Mouse (Mus musculus): ENCODE data around the gene Nadk. TPM values are rescaled to one million over a fixed set of nuclear protein-coding genes. Genes with fewer than 3 reads are reported as not detected.
A peak's percentile ranks its signal among the peaks of the same experiment; 100 is the strongest.

Nadk gene
- polyA plus RNA-seq (2015; fragmentation: Nextera tagmentation; extraction: Ambion mirVana) = 109 and 110 TPM in 2 replicates

- H3K4me3 ChIP-seq = peak within 1 kb of the TSS; percentile 88
- WGBS = 75% methylated on average over 7 of the region's 7 CpGs
- no peaks in the 10 kb centered on the region for H3K9me3 ChIP-seq
- H3K4me1 ChIP-seq = peaks cover 29% of the 10 kb centered on the region
- H3K9ac ChIP-seq (replicated peaks) = peak within 1 kb of the TSS; percentile 88
- peaks cover 40% of the 10 kb centered on the region for H3K36me3 ChIP-seq
- H3K4me2 ChIP-seq (replicated peaks) = peak within 1 kb of the TSS; percentile 82
- H3K27me3 ChIP-seq = no peaks in the 10 kb centered on the region
- peak within 1 kb of the TSS; percentile 84 for H3K27ac ChIP-seq (replicated peaks)
- ATAC-seq (replicated peaks) = no peak
Observed at GRCm38 (mm10) chr4:155561661-155562442, at the start of gene Nadk. Gene Nadk (plus strand): TSS chr4:155562378.

DNA sequence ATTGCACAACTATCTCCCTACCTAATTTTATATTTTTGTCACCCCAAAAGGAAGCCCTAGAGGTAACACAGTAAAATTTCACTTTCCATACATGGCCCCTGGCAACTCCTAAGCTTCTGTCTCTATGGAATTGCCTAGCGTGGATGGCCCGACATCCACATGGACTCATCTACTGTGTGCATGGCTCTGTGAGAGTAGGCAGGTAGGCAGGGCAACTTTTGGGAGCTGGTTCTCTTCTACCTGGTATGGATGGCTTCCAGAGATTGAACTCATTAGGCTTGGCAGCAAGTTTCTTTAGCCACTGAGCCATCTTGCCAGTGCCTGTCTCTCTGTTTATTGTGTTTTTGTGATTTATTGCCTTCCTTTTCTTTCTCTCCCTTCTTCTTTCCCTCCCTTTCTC is 47.4 kb upstream of the Nadk start:
- Histone ChIP-seq H3K4me2 (replicated peaks) (no peak overlapping the region), H3K4me3 (no peak overlapping the region), H3K4me1 (peaks cover 18% of the 10 kb centered on the region), H3K36me3 (peaks cover 3% of the 10 kb centered on the region; the same call in 1 of the 2 replicates), H3K9me3 (no peaks in the 10 kb centered on the region), H3K27me3 (no peaks in the 10 kb centered on the region), H3K9ac (replicated peaks) (no peak overlapping the region), H3K27ac (replicated peaks) (no peak overlapping the region)
- 89% methylated on average over 2 of the region's 2 CpGs for WGBS
- ATAC-seq (replicated peaks) = no peak

DNA sequence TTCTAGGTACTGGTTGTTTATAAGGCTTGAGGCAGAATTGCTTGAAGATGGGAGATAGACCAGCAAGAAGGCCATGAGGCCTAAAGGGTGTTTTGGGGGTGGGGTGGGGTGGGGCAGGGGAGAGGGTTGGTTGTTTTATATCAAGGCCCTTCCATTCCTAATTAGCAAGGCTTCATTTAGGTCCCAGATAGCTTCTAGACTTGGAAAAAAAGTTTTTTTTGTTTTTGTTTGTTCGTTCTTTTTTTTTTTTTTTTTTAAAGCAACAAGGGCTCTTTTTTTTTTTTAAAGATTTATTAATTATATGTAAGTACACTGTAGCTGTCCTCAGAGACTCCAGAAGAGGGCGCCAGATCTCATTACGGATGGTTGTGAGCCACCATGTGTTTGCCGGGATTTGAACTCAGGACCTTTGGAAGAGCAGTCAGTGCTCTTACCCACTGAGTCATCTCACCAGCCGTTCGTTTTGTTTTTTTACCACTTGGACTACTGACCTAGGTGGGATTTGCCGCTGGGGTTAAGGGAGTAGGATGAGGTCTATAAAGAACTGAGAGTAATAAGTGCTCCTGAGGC is 44.1 kb upstream of the Nadk start:
- Histone ChIP-seq H3K9ac (replicated peaks) (no peak overlapping the region), H3K36me3 (peaks cover 3% of the 10 kb centered on the region; the same call in 1 of the 2 replicates), H3K27me3 (no peaks in the 10 kb centered on the region), H3K4me3 (no peak overlapping the region), H3K4me1 (peaks cover 1% of the 10 kb centered on the region; the same call in 1 of the 2 replicates), H3K9me3 (no peaks in the 10 kb centered on the region), H3K27ac (replicated peaks) (no peak overlapping the region), H3K4me2 (replicated peaks) (no peak overlapping the region)
- no peak for ATAC-seq (replicated peaks)
- 91% methylated on average over 7 of the region's 7 CpGs for WGBS

DNA sequence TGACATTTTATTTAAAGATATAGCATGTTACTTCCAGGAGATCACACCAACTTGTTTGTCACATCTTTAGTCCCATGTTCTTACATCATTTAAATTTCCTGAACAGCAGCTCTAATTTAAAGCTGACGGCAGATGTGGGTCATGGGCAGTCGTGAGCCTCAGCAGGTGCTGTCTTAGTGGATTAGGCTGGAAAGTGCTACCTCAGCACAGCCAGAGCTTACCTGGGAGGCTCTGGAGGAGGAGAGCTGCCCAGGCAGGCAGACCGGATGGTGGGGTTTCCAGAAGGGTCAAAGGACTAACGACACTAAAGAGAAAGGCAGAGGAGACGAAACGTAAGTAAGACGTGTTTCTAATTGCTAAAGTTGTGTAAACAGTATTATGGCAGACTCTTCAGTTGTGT is 39.9 kb upstream of the Nadk start:
- Histone ChIP-seq H3K9me3 (no peaks in the 10 kb centered on the region), H3K36me3 (peaks cover 13% of the 10 kb centered on the region; the same call in 1 of the 2 replicates), H3K27me3 (no peaks in the 10 kb centered on the region), H3K4me3 (no peak overlapping the region), H3K9ac (replicated peaks) (no peak overlapping the region), H3K27ac (replicated peaks) (no peak overlapping the region), H3K4me2 (replicated peaks) (no peak overlapping the region), H3K4me1 (no peaks in the 10 kb centered on the region)
- no peak for ATAC-seq (replicated peaks)
- WGBS = 78% methylated on average over 7 of the region's 7 CpGs

- Histone ChIP-seq H3K4me2 (replicated peaks) (no peak overlapping the region), H3K36me3 (peaks cover 24% of the 10 kb centered on the region), H3K4me3 (no peak overlapping the region), H3K9ac (replicated peaks) (no peak overlapping the region), H3K27ac (replicated peaks) (no peak overlapping the region), H3K9me3 (no peaks in the 10 kb centered on the region), H3K27me3 (no peaks in the 10 kb centered on the region), H3K4me1 (no peaks in the 10 kb centered on the region)
- no peak for ATAC-seq (replicated peaks)
- WGBS = 83% methylated on average over 5 of the region's 5 CpGs
Observed at GRCm38 (mm10) chr4:155525751-155526150, 36.4 kb upstream of the Nadk start.

- no peaks in the 10 kb centered on the region for H3K4me1 ChIP-seq
- no peaks in the 10 kb centered on the region for H3K27me3 ChIP-seq
- no peak overlapping the region for H3K4me3 ChIP-seq
- no peak for ATAC-seq (replicated peaks)
- no peaks in the 10 kb centered on the region for H3K9me3 ChIP-seq
- H3K27ac ChIP-seq (replicated peaks) = no peak overlapping the region
- H3K4me2 ChIP-seq (replicated peaks) = no peak overlapping the region
- 89% methylated on average over 3 of the region's 3 CpGs for WGBS
- H3K36me3 ChIP-seq = peaks cover 45% of the 10 kb centered on the region
- no peak overlapping the region for H3K9ac ChIP-seq (replicated peaks)
Observed at GRCm38 (mm10) chr4:155529294-155529693, 32.9 kb upstream of the Nadk start.

GRCm38 (mm10) chr4:155549993-155550392 is 12.2 kb upstream of the Nadk start:
- ATAC-seq (replicated peaks) = no peak
- H3K9me3 ChIP-seq = no peaks in the 10 kb centered on the region
- H3K4me3 ChIP-seq = no peak overlapping the region
- no peak overlapping the region for H3K27ac ChIP-seq (replicated peaks)
- no peaks in the 10 kb centered on the region for H3K4me1 ChIP-seq
- no peak overlapping the region for H3K9ac ChIP-seq (replicated peaks)
- no peaks in the 10 kb centered on the region for H3K27me3 ChIP-seq
- H3K36me3 ChIP-seq = peaks cover 59% of the 10 kb centered on the region
- WGBS = 90% methylated on average over 7 of the region's 7 CpGs
- H3K4me2 ChIP-seq (replicated peaks) = no peak overlapping the region

DNA sequence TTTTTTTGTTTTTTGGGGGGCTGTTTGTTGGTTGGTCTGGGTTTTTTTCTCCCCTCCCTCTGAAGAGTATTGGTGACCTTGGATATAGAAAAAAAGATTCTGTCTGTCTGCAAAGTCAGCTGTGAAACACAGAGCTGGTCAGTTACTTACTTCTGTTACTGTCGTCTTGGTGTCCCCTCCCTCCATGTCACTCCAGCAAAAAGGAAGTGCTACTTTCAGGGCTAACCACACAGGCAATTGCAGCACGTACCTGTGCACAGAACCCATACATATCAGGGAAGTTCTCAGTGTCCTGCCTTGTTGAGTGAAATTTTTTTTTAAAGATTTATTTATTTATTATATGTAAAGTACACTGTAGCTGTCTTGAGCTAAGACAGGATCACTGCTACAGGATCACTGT is 11.7 kb upstream of the Nadk start:
- H3K27me3 ChIP-seq = no peaks in the 10 kb centered on the region
- no peaks in the 10 kb centered on the region for H3K4me1 ChIP-seq
- H3K27ac ChIP-seq (replicated peaks) = no peak overlapping the region
- no peaks in the 10 kb centered on the region for H3K9me3 ChIP-seq
- no peak overlapping the region for H3K4me3 ChIP-seq
- 92% methylated on average over 2 of the region's 2 CpGs for WGBS
- no peak overlapping the region for H3K4me2 ChIP-seq (replicated peaks)
- ATAC-seq (replicated peaks) = no peak
- peaks cover 60% of the 10 kb centered on the region for H3K36me3 ChIP-seq
- no peak overlapping the region for H3K9ac ChIP-seq (replicated peaks)

DNA sequence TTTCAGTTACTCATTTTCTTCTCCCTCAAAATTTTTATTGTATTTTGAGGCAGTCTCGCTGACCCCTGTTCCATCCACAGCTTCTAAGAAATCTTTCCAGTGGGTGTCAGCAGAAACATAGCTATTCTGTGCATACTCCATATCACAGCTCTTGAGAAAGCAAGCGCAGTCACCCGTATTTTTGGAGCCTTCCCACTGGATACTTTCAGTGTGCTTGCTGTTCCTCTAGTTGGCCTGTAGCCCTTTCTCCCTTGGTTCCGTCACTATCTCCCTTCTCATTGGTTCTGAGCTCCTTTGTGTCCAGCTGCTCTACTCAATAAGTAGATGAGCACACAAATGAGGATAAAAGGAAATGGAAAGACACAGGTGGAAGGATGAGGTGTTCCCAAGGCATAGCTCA is 11.1 kb upstream of the Nadk start:
- no peak for ATAC-seq (replicated peaks)
- H3K4me3 ChIP-seq = no peak overlapping the region
- no peak overlapping the region for H3K9ac ChIP-seq (replicated peaks)
- H3K27ac ChIP-seq (replicated peaks) = no peak overlapping the region
- no peaks in the 10 kb centered on the region for H3K4me1 ChIP-seq
- peaks cover 60% of the 10 kb centered on the region for H3K36me3 ChIP-seq
- no peaks in the 10 kb centered on the region for H3K27me3 ChIP-seq
- no peaks in the 10 kb centered on the region for H3K9me3 ChIP-seq
- 95% methylated on average over 4 of the region's 4 CpGs for WGBS
- H3K4me2 ChIP-seq (replicated peaks) = no peak overlapping the region

GRCm38 (mm10) chr4:155552917-155553532 is 9.2 kb upstream of the Nadk start:
- 90% methylated on average over 6 of the region's 6 CpGs for WGBS
- H3K4me2 ChIP-seq (replicated peaks) = no peak overlapping the region
- no peak overlapping the region for H3K4me3 ChIP-seq
- H3K27me3 ChIP-seq = no peaks in the 10 kb centered on the region
- peaks cover 75% of the 10 kb centered on the region for H3K36me3 ChIP-seq
- H3K4me1 ChIP-seq = no peaks in the 10 kb centered on the region
- no peak overlapping the region for H3K27ac ChIP-seq (replicated peaks)
- no peak overlapping the region for H3K9ac ChIP-seq (replicated peaks)
- no peak for ATAC-seq (replicated peaks)
- no peaks in the 10 kb centered on the region for H3K9me3 ChIP-seq

DNA sequence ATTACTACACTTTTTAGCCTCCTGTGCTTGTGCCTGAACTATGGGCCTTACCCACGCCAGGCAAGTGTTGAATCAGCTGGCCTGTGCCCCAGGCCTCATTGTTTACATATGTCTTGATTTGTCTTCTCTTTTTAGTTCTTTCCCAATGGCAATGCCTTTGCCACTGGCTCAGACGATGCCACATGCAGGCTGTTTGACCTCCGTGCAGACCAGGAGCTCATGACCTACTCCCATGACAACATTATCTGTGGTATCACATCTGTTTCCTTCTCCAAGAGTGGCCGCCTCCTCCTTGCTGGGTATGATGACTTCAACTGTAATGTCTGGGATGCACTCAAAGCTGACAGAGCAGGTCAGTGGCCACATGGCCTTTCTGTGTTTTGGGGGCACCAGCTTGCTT is 7.3 kb upstream of the Nadk start:
- H3K27ac ChIP-seq (replicated peaks) = no peak overlapping the region
- no peak for ATAC-seq (replicated peaks)
- no peak overlapping the region for H3K9ac ChIP-seq (replicated peaks)
- H3K27me3 ChIP-seq = no peaks in the 10 kb centered on the region
- no peaks in the 10 kb centered on the region for H3K9me3 ChIP-seq
- 87% methylated on average over 4 of the region's 4 CpGs for WGBS
- no peak overlapping the region for H3K4me3 ChIP-seq
- no peak overlapping the region for H3K4me2 ChIP-seq (replicated peaks)
- peaks cover 86% of the 10 kb centered on the region for H3K36me3 ChIP-seq
- no peaks in the 10 kb centered on the region for H3K4me1 ChIP-seq

GRCm38 (mm10) chr4:155555464-155555863 is 6.7 kb upstream of the Nadk start:
- Histone ChIP-seq H3K27ac (replicated peaks) (no peak overlapping the region), H3K4me3 (no peak overlapping the region), H3K36me3 (peaks cover 92% of the 10 kb centered on the region), H3K9ac (replicated peaks) (no peak overlapping the region), H3K4me2 (replicated peaks) (no peak overlapping the region), H3K4me1 (no peaks in the 10 kb centered on the region), H3K27me3 (no peaks in the 10 kb centered on the region), H3K9me3 (no peaks in the 10 kb centered on the region)
- WGBS = 63% methylated on average over 1 of the region's 1 CpGs
- no peak for ATAC-seq (replicated peaks)
